Mouse (Mus musculus) gastrocnemius, adult 18-20 months (tissue): Measurements from ENCODE around the gene Rsrc1. TPM values are rescaled to one million over a fixed set of nuclear protein-coding genes. Genes with fewer than 3 reads are reported as not detected.
A peak's percentile ranks its signal among the peaks of the same experiment; 100 is the strongest.

Experiments
- DNase-seq: peaks from one replicate; pipeline ENCODE4 v3.0.0; 2021; ENCODE audit warnings: low spot score
- long read RNA-seq, 2 experiments: library from polyadenylated mRNA; stranded (forward); transcript quantifications; one replicate each; pipeline ENCODE4 v2.0.0; 2021
- total RNA-seq, 2 experiments: library from RNA; stranded (reverse); gene quantifications; 2 replicates each; pipeline ENCODE4 v1.2.3; 2021

Gene Rsrc1
- total RNA-seq, result 10 to 100 TPM; 12.9 to 13.6 TPM
- long read RNA-seq, experiment 1, transcript Rsrc1-203 (10 exons, 3,224 nt), result major isoform, 13 of 19 reads
- long read RNA-seq, experiment 1, partial matches to known transcripts, result 0 of 19 reads
- long read RNA-seq, experiment 1, other reads (novel, unspliced or antisense), result 5 of 19 reads
- long read RNA-seq, experiment 2, transcript Rsrc1-203 (10 exons, 3,224 nt), result major isoform, 13 of 17 reads
- long read RNA-seq, experiment 2, partial matches to known transcripts, result 2 of 17 reads
- long read RNA-seq, experiment 2, other reads (novel, unspliced or antisense), result 1 of 17 reads

- DNase-seq, result peak; percentile 68
Measured at GRCm38 (mm10) chr3:66981101-66981661, at the start of gene Rsrc1. TSS of gene Rsrc1 (plus strand) at chr3:66981390.

GRCm38 (mm10) chr3:66939675-66940074, 41.5 kb upstream of the Rsrc1 start:
- DNase-seq, result no peak

DNA sequence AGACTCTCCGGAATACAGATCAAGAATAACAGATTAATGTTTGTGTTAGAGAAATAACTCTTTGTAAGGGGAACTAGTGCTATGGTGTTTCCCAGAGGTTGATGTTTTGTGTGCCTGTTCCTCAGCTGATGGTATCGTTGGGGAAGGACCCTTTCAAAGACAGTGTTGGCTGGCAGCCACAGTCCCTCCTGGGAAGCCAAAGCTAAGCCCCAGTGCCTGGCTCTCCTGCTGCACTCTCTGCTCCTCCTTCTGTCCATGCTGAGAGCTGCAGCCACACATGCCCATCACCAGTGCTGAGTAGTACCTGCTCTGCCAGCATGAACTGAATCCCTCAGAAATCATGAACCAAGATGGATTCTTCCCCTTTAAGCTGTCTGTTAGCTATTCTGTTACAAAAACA, 26.1 kb upstream of the Rsrc1 start:
- DNase-seq, result no peak

- DNase-seq, result no peak
Measured at GRCm38 (mm10) chr3:66959972-66960371, 21.2 kb upstream of the Rsrc1 start.

- DNase-seq, result no peak
Measured at GRCm38 (mm10) chr3:66964884-66965283, 16.3 kb upstream of the Rsrc1 start.

- DNase-seq, result no peak
Measured at GRCm38 (mm10) chr3:66967508-66967907, 13.7 kb upstream of the Rsrc1 start.

- DNase-seq, result no peak
Measured at GRCm38 (mm10) chr3:66970261-66970660, 10.9 kb upstream of the Rsrc1 start.

- no peak for DNase-seq
Measured at GRCm38 (mm10) chr3:66970661-66971331, 10.4 kb upstream of the Rsrc1 start.

- no peak for DNase-seq
Measured at GRCm38 (mm10) chr3:66972191-66972950, 8.8 kb upstream of the Rsrc1 start.

GRCm38 (mm10) chr3:66973391-66973943, 7.7 kb upstream of the Rsrc1 start:
- DNase-seq, result no peak

DNA sequence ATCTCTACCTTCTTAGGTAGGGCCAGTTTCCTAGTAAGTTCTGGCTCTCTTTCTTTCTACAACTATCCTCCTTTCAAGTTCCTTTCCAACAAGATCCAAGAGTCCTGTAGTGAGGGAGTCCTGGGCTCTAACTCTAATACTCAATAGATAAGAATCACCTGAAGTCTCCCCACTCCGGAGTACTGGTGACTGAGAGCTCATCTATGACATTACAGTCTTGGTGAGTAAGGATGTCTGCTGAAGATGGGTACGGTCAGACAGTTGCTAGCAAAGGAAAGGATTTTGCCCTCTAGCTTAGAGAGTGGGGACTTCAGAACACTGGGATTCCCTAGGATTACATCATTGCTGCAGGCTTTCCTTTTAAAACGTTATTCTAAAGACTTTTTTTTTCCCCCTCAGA, 6.7 kb upstream of the Rsrc1 start:
- DNase-seq, result no peak

GRCm38 (mm10) chr3:66976889-66977615, 4.1 kb upstream of the Rsrc1 start:
- DNase-seq, result no peak

DNA sequence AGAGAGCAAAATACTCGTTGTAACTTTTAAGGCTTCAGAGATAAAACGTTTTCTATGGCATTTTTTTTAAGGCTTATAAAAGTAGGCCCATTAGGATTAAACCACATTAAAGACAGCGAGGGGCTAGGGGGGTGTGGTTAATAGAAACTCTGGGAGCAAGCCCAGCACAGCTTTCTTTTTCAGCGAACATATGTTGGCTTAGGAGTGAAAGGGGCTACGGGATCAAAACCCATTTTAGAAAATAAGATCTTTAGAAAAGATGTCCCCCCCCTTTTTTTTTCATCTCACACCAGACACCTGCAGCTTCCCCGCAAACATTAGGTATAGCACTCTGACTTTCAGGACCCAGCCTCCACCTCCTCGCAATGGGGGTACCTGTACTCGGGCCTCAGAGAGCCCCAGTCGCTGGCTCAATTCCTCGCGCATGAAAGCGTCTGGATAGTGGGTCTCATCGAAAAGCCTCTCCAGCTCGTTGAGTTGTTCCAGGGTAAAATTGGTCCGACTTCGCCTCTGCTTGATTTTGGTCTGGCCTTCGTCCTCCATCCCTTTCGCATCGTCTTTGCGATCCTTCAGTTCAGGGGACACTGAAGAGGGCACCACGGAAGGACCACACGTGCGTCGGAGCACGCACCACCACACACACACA, 3.3 kb upstream of the Rsrc1 start:
- no peak for DNase-seq

DNA sequence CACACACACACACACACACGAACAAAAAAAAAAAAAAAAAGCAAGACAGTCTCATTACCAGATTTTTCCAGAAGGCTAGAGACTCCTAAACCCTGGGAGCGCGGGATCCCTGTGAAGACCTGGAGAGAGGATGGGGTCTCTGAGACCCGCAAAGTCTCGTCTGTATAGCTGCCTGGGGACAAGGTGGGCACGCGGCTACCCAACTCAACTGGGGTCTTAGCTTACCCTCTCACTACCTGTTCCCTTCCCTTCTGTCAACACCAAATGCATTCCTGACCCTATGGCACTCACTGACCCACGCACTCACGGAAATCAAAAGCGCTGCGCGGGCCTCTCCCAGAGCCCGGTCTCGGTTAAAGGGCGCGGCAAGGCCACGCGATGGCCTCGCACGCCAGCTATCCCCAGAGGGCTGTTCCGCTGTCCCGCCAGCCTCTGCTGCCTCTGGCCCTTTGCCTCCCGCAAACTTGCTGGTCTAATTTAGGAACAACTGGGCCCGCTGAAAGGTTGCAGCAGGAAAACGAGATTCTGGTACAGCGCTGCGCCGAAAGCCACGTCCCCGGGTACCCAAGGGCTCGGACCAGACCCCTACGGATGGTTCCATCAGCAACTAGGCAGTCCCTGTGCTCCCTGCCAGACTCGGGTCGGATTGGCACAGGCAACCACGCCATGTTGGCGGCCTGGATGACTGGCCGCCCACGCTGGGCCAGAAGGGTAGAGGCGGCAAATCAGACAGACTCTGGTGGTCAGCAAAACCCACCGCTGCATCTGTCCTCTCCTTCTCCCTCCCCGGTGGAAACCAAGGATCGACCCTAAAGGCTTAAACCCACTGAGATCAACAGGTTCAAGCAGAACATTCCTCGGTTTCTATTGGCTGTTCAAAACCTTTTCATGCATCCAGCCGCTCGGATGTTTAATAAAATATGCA, 2.5 kb upstream of the Rsrc1 start:
- peak; percentile 49 for DNase-seq

- no peak for DNase-seq
Measured at GRCm38 (mm10) chr3:66979491-66979890, 1.7 kb upstream of the Rsrc1 start.

DNA sequence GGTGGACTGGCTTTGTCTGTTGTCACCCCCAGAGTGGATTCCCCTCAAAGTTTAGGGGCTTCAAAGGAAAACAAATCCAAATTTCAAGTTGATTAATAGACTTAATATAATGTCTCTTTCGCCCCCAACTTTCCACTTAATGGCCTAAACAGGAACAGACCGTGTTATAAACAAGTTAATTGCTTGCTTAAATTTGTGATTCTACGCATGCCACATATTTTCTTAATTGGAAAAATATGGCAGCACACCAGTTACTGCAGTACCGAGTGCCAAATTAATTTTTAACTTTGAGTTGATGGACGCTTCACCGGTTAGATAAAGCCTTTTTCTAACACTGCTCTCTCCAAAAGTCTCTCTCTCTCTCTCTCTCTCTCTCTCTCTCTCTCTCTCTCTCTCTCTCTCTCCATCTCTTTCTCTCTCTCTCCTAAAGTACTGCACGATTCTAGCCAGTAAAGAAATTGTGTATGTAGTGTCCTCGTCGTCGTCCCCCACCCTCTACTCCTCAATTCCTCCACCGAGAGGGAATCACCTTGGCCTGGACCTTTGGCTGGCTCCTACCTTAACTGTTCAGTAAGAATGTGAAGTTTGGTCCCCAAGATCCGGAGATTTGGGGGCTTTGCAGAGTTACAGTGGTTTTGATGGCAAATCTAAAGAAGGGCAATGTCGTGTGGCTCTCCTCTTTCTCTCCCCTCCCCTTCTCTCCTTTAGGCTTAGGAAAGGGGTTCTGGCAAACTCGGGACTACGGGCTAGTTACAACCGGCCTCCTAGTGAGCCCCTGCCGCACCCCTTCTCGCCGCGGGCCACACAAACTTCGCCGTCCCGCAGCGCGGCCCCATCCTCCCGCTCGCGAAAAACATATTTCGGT, 847 bp upstream of the Rsrc1 start:
- no peak for DNase-seq

GRCm38 (mm10) chr3:66981706-66982105, 516 bp downstream of the Rsrc1 start, which contains the start of gene Shox2:
TSS of gene Shox2 (minus strand) at chr3:66981771.
- DNase-seq, result no peak

DNA sequence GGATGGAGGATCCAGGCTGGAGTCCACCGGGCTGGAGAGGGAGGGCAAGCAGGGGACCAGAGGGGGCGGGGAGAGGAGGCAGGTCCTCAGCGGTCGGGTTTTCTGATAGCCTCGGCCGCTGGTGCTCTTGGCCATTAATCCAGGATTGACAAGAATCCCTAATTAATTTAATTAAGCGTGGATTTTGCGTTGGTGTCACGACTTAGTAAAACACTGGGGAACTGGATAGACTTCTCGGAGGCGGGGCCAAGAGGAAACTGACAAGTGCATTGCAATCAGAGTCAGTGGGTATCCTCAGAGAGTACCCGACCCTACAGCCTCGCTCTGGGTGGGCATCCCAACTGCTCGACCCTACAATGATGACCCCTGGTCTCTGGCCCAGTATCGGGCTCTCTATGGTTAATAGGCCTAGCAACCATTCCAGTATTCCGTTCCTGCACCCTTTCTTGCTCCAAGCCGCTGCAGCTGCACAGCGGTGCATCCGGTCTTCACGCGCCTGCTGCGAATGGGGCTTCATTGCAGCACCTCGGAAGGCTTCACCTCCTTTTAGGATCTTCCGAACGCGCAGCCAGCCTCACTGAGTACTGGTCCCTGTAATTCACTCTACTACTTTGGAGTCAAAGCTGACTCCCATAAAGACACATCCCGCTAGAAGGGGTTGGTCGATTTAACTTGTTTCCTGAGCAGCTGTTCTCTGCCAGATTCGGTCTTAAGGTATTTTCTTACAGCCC, 1.2 kb downstream of the Rsrc1 start:
- DNase-seq, result no peak
